Mouse (Mus musculus): ENCODE results near the gene Nlrp3.

GRCm38 (mm10) chr11:59537218-59538130 is 3.9 kb upstream of the Nlrp3 start:
- no peak for TF ChIP-seq POLR2A (IDR thresholded peaks at IDR 0.05; ENCODE audit: borderline replicate concordance, extremely low read depth, insufficient read depth, insufficient read length, poor library complexity, severe bottlenecking)
- TF ChIP-seq CTCF (IDR thresholded peaks at IDR 0.05; ENCODE audit: borderline replicate concordance, extremely low read depth, insufficient read depth, insufficient read length), result peak; percentile 34; the same call in 1 of the 2 replicates

Data from brain, embryonic 14.5 days (tissue).